Mouse (Mus musculus) ovary, postnatal 14 days (tissue): ENCODE measurements around the gene Gm13103.
"Not testable (repeated sequence)": the region's sequence is repeated elsewhere in the genome, so short reads cannot be mapped to it uniquely, and the experiment has no call there.

Experiments
- DNase-seq: peaks from one replicate; pipeline ENCODE4 v3.0.0; 2022; ENCODE audit warnings: low spot score

The Gm13103 gene

DNA sequence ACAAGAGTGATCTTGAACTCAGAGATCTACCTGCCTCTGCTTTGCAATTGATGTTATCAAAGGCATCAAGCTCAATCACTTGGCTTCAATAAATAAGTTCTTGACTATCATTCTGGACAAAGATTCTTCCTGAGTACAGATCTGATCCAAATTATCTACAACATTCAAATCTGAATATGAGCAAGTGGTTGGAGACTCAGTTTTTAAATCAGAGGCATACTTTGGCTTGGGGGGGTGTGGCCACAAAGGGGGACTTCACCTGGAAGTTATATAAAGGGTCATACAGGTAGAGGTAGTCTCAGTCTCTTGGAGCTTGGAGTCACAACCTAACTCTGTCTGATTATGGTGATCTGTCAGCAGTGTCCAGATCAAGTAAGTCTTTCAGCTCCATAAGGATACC, at the start of gene Gm13103:
Gene Gm13103, plus strand, starts transcription at position 301 of the 400 bp plus-strand sequence.
- DNase-seq, result not testable (repeated sequence)

DNA sequence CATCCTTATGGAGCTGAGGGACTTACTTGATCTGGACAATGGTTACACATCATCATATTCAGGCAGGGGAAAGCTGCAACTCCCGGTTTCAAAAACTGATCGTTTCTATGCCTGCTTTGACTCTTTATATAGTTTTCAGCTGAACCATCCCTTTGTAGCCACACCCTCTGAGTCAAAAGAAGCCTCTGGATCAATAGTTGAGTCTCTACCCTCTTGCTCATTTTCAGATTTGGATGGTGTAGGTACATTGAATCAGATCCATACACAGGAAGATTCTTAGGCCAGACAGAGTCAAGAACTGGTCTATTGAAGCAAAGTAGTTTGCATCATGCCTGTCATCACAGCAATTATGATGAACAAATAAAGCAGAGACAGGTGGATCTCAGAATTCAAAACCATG, 30.3 kb upstream of the Gm13103 start, which contains the start of gene Gm13084:
Gene Gm13084, minus strand, starts transcription at position 101 of the 400 bp plus-strand sequence.
- DNase-seq, result no peak

GRCm38 (mm10) chr4:143882371-143882770, 36.1 kb downstream of the Gm13103 start:
- not testable (repeated sequence) for DNase-seq

- not testable (repeated sequence) for DNase-seq
Observed at GRCm38 (mm10) chr4:143894406-143894805, 48.1 kb downstream of the Gm13103 start.

DNA sequence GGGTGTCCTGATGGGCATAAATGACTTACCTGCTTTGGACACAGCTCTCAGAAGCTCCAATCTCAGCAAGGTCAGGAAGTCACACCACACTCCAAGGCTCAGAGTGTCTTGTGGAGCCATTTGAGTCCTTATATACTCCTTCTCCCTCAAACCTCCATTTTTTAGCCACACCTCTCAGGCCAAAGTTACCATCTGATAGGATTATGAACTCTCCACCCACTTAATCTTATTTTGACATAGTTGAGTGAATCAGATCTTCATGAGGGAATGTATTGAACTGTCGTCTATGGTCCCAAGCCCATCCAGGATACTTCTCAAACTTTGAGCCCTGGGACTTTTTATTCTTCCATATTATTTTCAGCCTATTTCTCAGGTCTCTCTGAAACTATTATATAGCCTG, 54.0 kb downstream of the Gm13103 start, which contains the start of gene Pramef6:
Gene Pramef6, minus strand, starts transcription at position 101 of the 400 bp plus-strand sequence.
- not testable (repeated sequence) for DNase-seq
